Mouse (Mus musculus): ENCODE results near the gene Drd4.

Drd4 gene

DNA sequence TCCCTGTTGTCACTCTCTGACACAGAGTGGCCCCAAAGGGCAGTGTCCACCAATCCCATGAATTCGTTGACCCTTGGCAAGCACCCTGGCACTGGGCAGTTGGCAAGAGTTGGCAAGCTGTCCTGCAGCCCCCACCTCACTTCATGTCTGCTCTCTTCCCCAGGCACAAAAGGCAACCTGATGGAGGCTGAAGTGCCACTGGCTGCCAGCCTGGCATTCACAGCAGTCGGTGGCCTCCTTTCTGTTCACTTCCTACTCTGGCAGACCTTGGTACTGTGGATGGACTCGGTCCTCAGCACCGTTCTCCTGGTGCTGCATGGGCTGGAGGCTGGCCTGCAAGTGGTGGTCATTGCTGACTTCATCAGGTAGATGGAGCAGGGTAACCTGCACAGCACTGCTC, 43.9 kb downstream of the Drd4 start:
- no peak for DNase-seq (ENCODE audit: low read depth)

DNA sequence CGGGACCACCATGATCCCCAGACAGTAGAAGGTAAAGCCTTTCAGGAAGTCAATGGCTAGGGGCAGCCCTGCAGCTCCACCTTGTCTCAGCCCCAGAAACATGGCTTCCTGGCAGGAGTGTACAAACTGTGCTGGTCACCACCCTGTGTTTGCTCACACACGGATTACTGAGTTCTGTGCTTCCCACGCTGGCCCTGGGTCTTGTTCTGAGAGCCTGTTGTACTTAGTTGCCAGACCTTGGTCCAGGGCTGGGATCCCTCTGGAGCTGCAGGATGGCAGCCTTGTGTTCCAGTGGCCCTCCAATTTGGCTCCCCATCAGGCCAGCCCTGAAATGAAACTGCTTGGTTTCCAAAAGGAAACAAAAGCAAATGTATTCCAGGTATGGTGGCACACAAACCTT, 44.5 kb downstream of the Drd4 start:
- DNase-seq (ENCODE audit: low read depth): no peak

GRCm38 (mm10) chr7:141337716-141338416, 46.1 kb downstream of the Drd4 start:
- DNase-seq (ENCODE audit: low read depth): no peak

GRCm38 (mm10) chr7:141338576-141339131, 46.8 kb downstream of the Drd4 start, which contains the start of gene Eps8l2:
Eps8l2 (plus strand) TSS chr7:141338880.
- DNase-seq (ENCODE audit: low read depth): no peak

- no peak for DNase-seq (ENCODE audit: low read depth)
Measured at GRCm38 (mm10) chr7:141339215-141339920, 47.6 kb downstream of the Drd4 start.

- no peak for DNase-seq (ENCODE audit: low read depth)
Measured at GRCm38 (mm10) chr7:141340023-141340422, 48.2 kb downstream of the Drd4 start.

GRCm38 (mm10) chr7:141340476-141340875, 48.7 kb downstream of the Drd4 start:
- DNase-seq (ENCODE audit: low read depth): no peak

DNA sequence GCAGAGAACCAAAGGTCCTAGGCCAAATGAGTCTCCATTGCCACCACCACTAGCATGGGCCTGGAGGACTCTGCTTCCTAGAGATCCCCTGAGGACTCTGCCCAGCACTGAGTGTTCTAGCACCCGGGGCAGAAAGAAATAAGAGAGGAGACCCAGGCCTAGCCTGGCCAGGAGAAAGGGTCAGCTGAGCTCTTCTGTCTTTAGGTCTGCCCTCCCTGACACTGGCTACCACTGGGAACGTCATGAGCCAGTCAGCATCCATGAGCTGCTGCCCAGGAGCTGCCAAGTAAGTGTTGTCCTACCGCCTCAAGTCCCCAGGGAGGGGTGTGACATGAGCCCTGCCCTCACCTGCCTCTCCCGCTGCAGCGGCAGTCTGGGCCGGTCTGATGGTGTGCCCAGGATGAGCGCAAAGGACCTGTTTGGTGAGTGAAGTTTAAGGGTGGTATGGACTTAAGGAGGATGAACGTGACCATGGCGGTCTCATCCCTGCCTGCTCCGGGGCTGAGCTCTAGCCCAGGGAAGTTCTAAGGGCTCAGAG, 50.0 kb downstream of the Drd4 start:
- no peak for DNase-seq (ENCODE audit: low read depth)

DNA sequence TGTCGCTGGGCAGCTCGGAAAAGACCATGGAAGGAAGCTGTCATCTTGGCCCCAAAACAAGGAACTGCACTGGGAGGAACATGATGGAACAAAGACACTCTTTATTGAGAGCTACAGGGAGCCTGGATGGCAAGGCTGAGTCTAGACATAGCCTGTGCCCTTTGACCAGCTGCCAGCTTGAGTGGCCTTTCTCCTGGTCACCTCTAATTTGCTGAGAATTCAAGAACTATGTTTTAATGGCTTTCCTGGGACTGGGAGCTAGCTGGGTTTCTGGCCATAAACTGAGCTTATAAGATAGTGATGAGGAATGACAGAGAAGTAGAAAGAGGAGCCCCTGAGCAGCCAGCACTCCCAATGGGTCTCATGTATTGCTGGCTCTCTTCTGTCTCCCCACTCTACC, 51.4 kb downstream of the Drd4 start:
- DNase-seq (ENCODE audit: low read depth): no peak

DNA sequence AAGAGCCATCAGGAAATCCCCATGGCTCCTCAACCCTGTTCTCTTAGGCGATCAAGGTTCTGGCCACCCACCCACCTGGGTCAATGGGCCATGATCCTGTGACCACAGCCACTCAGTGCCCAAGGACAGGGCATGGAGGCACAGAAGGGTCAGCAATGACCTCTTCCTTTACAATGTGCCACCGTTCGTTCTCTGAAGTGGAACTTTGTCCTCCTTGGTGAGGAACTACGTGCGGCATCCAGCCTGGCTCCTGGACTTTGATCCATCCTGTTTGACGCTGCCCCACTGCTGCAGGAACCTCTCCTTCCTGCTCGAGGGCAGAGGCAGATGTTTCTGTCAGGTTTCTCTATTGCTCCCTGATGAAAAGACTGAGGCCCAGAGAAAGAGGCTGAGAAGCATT, 51.9 kb downstream of the Drd4 start:
- DNase-seq (ENCODE audit: low read depth): no peak

DNA sequence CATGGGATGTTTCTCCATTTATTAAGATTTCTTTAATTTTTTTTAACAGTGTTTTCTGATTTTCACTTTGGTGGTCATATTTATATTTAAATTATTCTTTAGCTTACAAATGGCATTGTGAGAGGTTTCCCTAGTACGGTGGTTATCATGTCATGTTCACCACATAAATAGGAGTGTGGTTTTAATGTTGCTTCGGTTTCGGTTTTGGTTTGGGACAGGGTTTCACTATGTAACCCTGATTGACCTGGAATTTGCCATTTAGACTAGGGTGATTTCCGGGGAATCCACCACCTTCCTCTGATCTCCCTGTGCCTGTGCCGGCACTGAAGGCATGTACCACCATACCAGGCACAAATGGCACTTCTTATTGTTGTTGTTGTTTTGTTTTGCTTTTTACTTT, 53.0 kb downstream of the Drd4 start:
- DNase-seq (ENCODE audit: low read depth): no peak
